Mouse (Mus musculus) lung, embryonic 15.5 days (tissue): ENCODE data around the gene Yipf6. TPM values are rescaled to one million over a fixed set of nuclear protein-coding genes. Genes with fewer than 3 reads are reported as not detected.
A peak's percentile ranks its signal among the peaks of the same experiment; 100 is the strongest.
"Not testable (repeated sequence)": the region's sequence is repeated elsewhere in the genome, so short reads cannot be mapped to it uniquely, and the experiment has no call there.

ENCODE experiments used
- ATAC-seq: fragments of 200-750 bp; cut with Nextera tagmentation; 2 replicates; pipeline ENCODE4 v1.8.0; 2017; ENCODE audit warnings: moderate number of reproducible peaks, borderline replicate concordance; ENCODE audit not compliant: low FRiP score, low TSS enrichment; ENCODE audit errors: extremely low read depth
- H3K27ac ChIP-seq: fragments of 300-500 bp; sonication (generic); 2 replicates; pipeline ENCODE4 v1.5.1; 2015; ENCODE audit warnings: moderate library complexity, mild to moderate bottlenecking, inconsistent platforms
- H3K27me3 ChIP-seq: fragments of 300-500 bp; sonication (generic); 2 replicates; pipeline ENCODE4 v1.6.1; 2015; ENCODE audit warnings: inconsistent platforms
- H3K36me3 ChIP-seq: fragments of 300-500 bp; sonication (generic); 2 replicates; pipeline ENCODE4 v1.6.1; 2015; ENCODE audit warnings: inconsistent platforms
- H3K4me1 ChIP-seq: fragments of 300-500 bp; sonication (generic); 2 replicates; pipeline ENCODE4 v1.6.1; 2015; ENCODE audit warnings: inconsistent platforms
- H3K4me2 ChIP-seq: fragments of 300-500 bp; sonication (generic); 2 replicates; pipeline ENCODE4 v1.6.1; 2015; ENCODE audit warnings: inconsistent platforms, mild to moderate bottlenecking, moderate library complexity
- H3K4me3 ChIP-seq: fragments of 300-500 bp; sonication (generic); 2 replicates; pipeline ENCODE4 v1.5.1; 2015; ENCODE audit warnings: mild to moderate bottlenecking, inconsistent platforms
- H3K9ac ChIP-seq: fragments of 300-500 bp; sonication (generic); 2 replicates; pipeline ENCODE4 v1.6.1; 2015; ENCODE audit warnings: inconsistent platforms
- H3K9me3 ChIP-seq: fragments of 300-500 bp; sonication (generic); 2 replicates; pipeline ENCODE4 v1.6.1; 2016; ENCODE audit warnings: inconsistent platforms
- WGBS: fragments of 180-500 bp; shearing (Covaris S2); methylation state at CpG from one replicate; pipeline ENCODE4 v1.1.7; 2015; 5-methylcytosine and 5-hydroxymethylcytosine counted together
- polyA plus RNA-seq: library from polyadenylated mRNA; unstranded; fragments of >200 nt; fragmentation: Nextera tagmentation; extraction: Ambion mirVana; gene quantifications from 2 replicates; pipeline ENCODE4 v1.2.1, GENCODE M21; 2015

Gene Yipf6
- polyA plus RNA-seq, 1 experiment from 2014 or later, result 31.2 TPM

- Histone ChIP-seq H3K4me1 (no peaks in the 10 kb centered on the region), H3K9me3 (no peaks in the 10 kb centered on the region), H3K4me3 (no peak overlapping the region), H3K27ac (no peak overlapping the region), H3K4me2 (no peak overlapping the region), H3K36me3 (no peaks in the 10 kb centered on the region), H3K9ac (no peak overlapping the region), H3K27me3 (no peaks in the 10 kb centered on the region; the same call in 1 of the 2 replicates)
- no peak for ATAC-seq
- WGBS, result 58% methylated on average over 4 of the region's 4 CpGs
Observed at GRCm38 (mm10) chrX:98959050-98959449, 22.9 kb downstream of the Yipf6 start.

DNA sequence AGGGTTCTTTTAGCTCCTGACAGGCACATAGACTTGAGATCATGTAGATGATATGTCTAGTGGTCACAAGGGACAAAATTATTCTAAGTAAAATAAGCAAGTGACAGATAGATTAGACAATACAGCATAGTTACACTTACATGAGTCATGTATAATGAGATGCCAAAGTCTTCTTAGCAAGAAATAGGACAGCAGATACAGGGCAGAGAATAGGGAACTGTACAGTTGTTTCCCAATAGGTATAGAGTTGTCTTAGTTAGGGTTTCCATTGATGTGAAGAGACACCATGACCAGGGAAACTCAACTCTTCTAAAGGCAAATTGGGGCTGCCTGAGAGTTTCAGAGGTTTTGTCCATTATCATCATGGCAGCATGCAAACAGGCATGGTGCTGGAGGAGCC is 27.6 kb downstream of the Yipf6 start:
- H3K27me3 ChIP-seq, result no peaks in the 10 kb centered on the region; the same call in 1 of the 2 replicates
- H3K4me1 ChIP-seq, result no peaks in the 10 kb centered on the region
- H3K9ac ChIP-seq, result no peak overlapping the region
- H3K27ac ChIP-seq, result no peak overlapping the region
- H3K4me2 ChIP-seq, result no peak overlapping the region
- H3K4me3 ChIP-seq, result no peak overlapping the region
- H3K9me3 ChIP-seq, result no peaks in the 10 kb centered on the region
- no peak for ATAC-seq
- no peaks in the 10 kb centered on the region for H3K36me3 ChIP-seq

DNA sequence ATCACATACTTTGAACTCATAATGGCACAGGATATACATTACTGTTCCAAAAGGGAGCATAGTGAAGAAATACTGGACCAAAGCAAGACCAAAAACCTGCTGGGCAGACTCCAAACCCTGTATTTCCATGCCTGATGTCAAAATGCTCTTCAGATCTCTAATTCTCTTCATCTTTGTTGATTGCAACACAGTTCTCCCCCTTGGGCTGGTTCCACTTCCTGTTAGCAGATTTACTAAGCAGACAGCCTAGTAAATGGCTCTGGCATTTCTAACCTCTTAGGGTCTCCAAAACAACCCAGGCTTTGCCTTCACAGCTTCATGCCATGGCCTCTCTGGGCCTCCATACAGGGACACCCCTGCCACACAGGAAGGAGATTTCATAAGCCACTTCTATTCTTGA is 28.4 kb downstream of the Yipf6 start:
- H3K27me3 ChIP-seq, result no peaks in the 10 kb centered on the region; the same call in 1 of the 2 replicates
- H3K27ac ChIP-seq, result no peak overlapping the region
- ATAC-seq, result no peak
- H3K4me2 ChIP-seq, result no peak overlapping the region
- no peaks in the 10 kb centered on the region for H3K4me1 ChIP-seq
- H3K9me3 ChIP-seq, result no peaks in the 10 kb centered on the region
- no peaks in the 10 kb centered on the region for H3K36me3 ChIP-seq
- no peak overlapping the region for H3K4me3 ChIP-seq
- no peak overlapping the region for H3K9ac ChIP-seq

DNA sequence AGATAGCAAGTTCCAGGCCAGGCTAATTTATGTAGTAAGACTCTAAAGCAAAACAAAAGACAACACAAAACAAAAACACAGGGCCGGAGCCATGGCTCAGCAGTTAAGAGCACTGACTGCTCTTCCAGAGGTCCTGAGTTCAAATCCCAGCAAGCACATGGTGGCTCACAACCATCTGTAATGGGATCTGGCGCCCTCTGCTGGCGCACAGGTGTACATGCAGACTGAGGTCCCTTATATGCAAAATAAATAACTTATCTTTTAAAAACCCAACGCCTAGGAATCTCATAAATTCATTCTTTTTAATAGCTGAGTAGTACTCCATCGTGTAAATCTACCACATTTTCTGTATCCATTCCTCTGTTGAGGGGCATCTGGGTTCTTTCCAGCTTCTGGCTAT is 50.5 kb downstream of the Yipf6 start:
- not testable (repeated sequence) for H3K4me2 ChIP-seq, H3K27me3 ChIP-seq, H3K9me3 ChIP-seq, H3K4me3 ChIP-seq, H3K9ac ChIP-seq, H3K36me3 ChIP-seq, H3K4me1 ChIP-seq, ATAC-seq, H3K27ac ChIP-seq
- 53% methylated on average over 5 of the region's 5 CpGs for WGBS

- 48% methylated on average over 6 of the region's 6 CpGs for WGBS
- Histone ChIP-seq H3K27me3 (no peaks in the 10 kb centered on the region; the same call in 1 of the 2 replicates), H3K4me3 (no peak overlapping the region), H3K36me3 (no peaks in the 10 kb centered on the region), H3K4me2 (no peak overlapping the region), H3K9ac (no peak overlapping the region), H3K27ac (no peak overlapping the region), H3K4me1 (no peaks in the 10 kb centered on the region), H3K9me3 (no peaks in the 10 kb centered on the region)
- ATAC-seq, result peak; percentile 70; the same call in 1 of the 2 replicates
Observed at GRCm38 (mm10) chrX:98989574-98989973, 53.5 kb downstream of the Yipf6 start.

Other genes starting within 250 kb of the Yipf6 start
- gene Ophn1, start 45.3 kb upstream of the Yipf6 start, polyA plus RNA-seq, result 16.8 and 17.8 TPM in 2 replicates
- gene Stard8, start 66.9 kb downstream of the Yipf6 start, polyA plus RNA-seq, result 14.4 and 16.7 TPM in 2 replicates
- gene Efnb1, start 199.8 kb downstream of the Yipf6 start, polyA plus RNA-seq, result 44.1 and 47.3 TPM in 2 replicates